In the genomic region with DNA sequence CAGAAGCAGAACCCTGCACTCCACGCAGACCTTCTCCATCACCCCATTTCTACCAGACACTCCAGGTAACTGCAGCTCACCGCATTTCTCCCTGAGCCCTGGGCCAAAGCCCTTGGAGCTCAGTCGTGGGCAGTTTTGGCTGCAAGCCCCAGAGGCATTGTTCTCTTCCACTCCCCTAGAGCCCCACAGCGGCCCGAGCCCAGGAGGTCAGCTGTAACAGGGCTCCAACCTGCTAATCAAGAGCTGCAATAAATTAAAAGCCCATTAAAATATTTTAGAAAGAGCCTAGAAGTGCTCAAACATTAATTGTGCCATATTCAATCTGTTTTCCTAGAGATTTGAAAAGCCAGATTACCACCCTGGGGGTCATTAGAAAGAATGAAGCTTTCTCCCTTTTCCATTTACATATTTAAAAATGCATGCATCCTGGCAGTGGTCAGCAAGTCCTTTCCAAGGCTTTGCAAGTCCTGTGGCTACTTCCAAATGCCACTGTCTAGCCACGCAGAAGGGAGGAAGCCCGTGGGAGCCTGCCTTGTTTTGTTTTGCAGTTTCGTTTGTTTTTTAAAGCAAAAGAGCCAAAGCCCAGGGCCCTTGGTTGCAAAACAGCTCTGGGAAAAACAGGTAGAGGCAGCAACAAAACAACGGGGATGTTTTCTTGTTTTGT, we compare ENCODE assay signal across 8 mouse cellular contexts.
A peak's percentile ranks its signal among the peaks of the same experiment; 100 is the strongest.
DNase-seq lines count a peak whose midpoint lies in the region; ATAC-seq lines count a peak whose summit lies in the region.

No protein-coding gene starts in this region.

- ATAC-seq in embryonic facial prominence, embryonic 14.5 days (ENCODE audit: low read depth) = no peak
- ATAC-seq in hindbrain, embryonic 13.5 days (ENCODE audit: low FRiP score) = no peak

- peak overlapping the region; percentile 33 for H3K4me2 ChIP-seq in embryonic facial prominence, embryonic 14.5 days (ENCODE audit: low read depth, low read length)
- H3K4me2 ChIP-seq in hindbrain, embryonic 13.5 days = peak overlapping the region; percentile 33

- peaks cover 28% of the 10 kb centered on the region for H3K4me1 ChIP-seq in embryonic facial prominence, embryonic 14.5 days (ENCODE audit: control insufficient read depth, insufficient read depth, low read length)
- peaks cover 35% of the 10 kb centered on the region for H3K4me1 ChIP-seq in hindbrain, embryonic 13.5 days (replicated peaks)

- WGBS in embryonic facial prominence, embryonic 14.5 days = 25% methylated on average over 9 of the region's 9 CpGs
- 5% methylated on average over 9 of the region's 9 CpGs for WGBS in hindbrain, embryonic 13.5 days

- H3K9me3 ChIP-seq in embryonic facial prominence, embryonic 14.5 days (ENCODE audit: control insufficient read depth, low read length) = no peaks in the 10 kb centered on the region
- no peaks in the 10 kb centered on the region for H3K9me3 ChIP-seq in hindbrain, embryonic 13.5 days

- no peaks in the 10 kb centered on the region for H3K27me3 ChIP-seq in embryonic facial prominence, embryonic 14.5 days (replicated peaks; ENCODE audit: control insufficient read depth, insufficient read depth, low read length)
- H3K27me3 ChIP-seq in hindbrain, embryonic 13.5 days = 0 out of 2 replicates have a peak, but pooled peaks cover 2% of the 10 kb centered on the region

- H3K9ac ChIP-seq in embryonic facial prominence, embryonic 14.5 days (ENCODE audit: low read depth, low read length) = no peak overlapping the region; the same call in 1 of the 2 replicates
- H3K9ac ChIP-seq in hindbrain, embryonic 13.5 days = peak overlapping the region; percentile 19; the same call in 1 of the 2 replicates

- no peak overlapping the region for H3K4me3 ChIP-seq in embryonic facial prominence, embryonic 14.5 days (ENCODE audit: low read depth, low read length)
- no peak overlapping the region for H3K4me3 ChIP-seq in hindbrain, embryonic 13.5 days

- 0 out of 2 replicates have a peak, but pooled peaks cover 9% of the 10 kb centered on the region for H3K36me3 ChIP-seq in embryonic facial prominence, embryonic 14.5 days (ENCODE audit: control insufficient read depth, insufficient read depth, low read length)
- peaks cover 4% of the 10 kb centered on the region for H3K36me3 ChIP-seq in hindbrain, embryonic 13.5 days

- H3K27ac ChIP-seq in embryonic facial prominence, embryonic 14.5 days (replicated peaks; ENCODE audit: low read depth, low read length) = peak overlapping the region; percentile 61
- H3K27ac ChIP-seq in hindbrain, embryonic 13.5 days = peak overlapping the region; percentile 74

- peak; percentile 19 to 40 for DNase-seq in layer of hippocampus, postnatal 10 days (ENCODE audit: low spot score in 2 of 2)
- no peak for DNase-seq in layer of hippocampus, adult 9-11 months
- DNase-seq in embryonic facial prominence, embryonic 14.5 days (ENCODE audit: low spot score) = no peak
- peak; percentile 40 to 44 for DNase-seq in lung, postnatal 4 days
- no peak for DNase-seq in cerebellum, adult 8-10 months
- DNase-seq in cerebellum, adult 11-12 months = no peak
- no peak for DNase-seq in spleen, adult 18-20 months

Comparison
In these comparisons a context has a peak if more than half of its experiments do, and no peak if none do; other contexts are left out.
1. DNase-seq: peak in layer of hippocampus, postnatal 10 days (2 of 2) and lung, postnatal 4 days (2 of 2); none in layer of hippocampus, adult 9-11 months (single experiment), embryonic facial prominence, embryonic 14.5 days (single experiment), cerebellum, adult 8-10 months (single experiment), cerebellum, adult 11-12 months (single experiment) and spleen, adult 18-20 months (0 of 2).